Mouse (Mus musculus) heart, embryonic 11.5 days (tissue): ENCODE measurements at regions not wholly inside any gene's neighbourhood (a gene's known extent, or its start where the extent isn't known, plus 50 kb on each side); places are given as distances from the start of the nearest gene placed in this dataset.

Experiments
- ATAC-seq: fragments of 200-750 bp; cut with Nextera tagmentation; replicated peaks from 2 replicates; pipeline ENCODE4 v1.8.0; 2017; ENCODE audit warnings: moderate library complexity; ENCODE audit not compliant: insufficient number of reproducible peaks, low FRiP score, low TSS enrichment
- H3K27ac ChIP-seq: fragments of 300-500 bp; sonication (generic); 2 replicates; pipeline ENCODE4 v1.5.1; 2014; ENCODE audit warnings: mild to moderate bottlenecking, low read depth, low read length
- H3K27me3 ChIP-seq: fragments of 300-500 bp; sonication (generic); 2 replicates; pipeline ENCODE4 v1.6.1; 2014; ENCODE audit warnings: mild to moderate bottlenecking, low read length, mixed read lengths; ENCODE audit not compliant: control insufficient read depth, insufficient read depth
- H3K36me3 ChIP-seq: fragments of 300-500 bp; sonication (generic); 2 replicates; pipeline ENCODE4 v1.6.1; 2014; ENCODE audit warnings: mild to moderate bottlenecking, low read length, moderate library complexity, mixed read lengths; ENCODE audit not compliant: control insufficient read depth, insufficient read depth
- H3K4me1 ChIP-seq: fragments of 300-500 bp; sonication (generic); 2 replicates; pipeline ENCODE4 v1.6.1; 2014; ENCODE audit warnings: low read length; ENCODE audit not compliant: control insufficient read depth, insufficient read depth
- H3K4me2 ChIP-seq: fragments of 300-500 bp; sonication (generic); 2 replicates; pipeline ENCODE4 v1.6.1; 2014; ENCODE audit warnings: mild to moderate bottlenecking, moderate library complexity
- H3K4me3 ChIP-seq: fragments of 300-500 bp; sonication (generic); 2 replicates; pipeline ENCODE4 v1.5.1; 2014; ENCODE audit warnings: low read depth, low read length
- H3K9ac ChIP-seq: fragments of 300-500 bp; sonication (generic); 2 replicates; pipeline ENCODE4 v1.6.1; 2014; ENCODE audit warnings: mild to moderate bottlenecking, low read depth, low read length, moderate library complexity
- H3K9me3 ChIP-seq: fragments of 300-500 bp; sonication (generic); replicated peaks from 2 replicates; pipeline ENCODE4 v1.6.1; 2016; ENCODE audit warnings: low read length; ENCODE audit not compliant: control insufficient read depth
- WGBS: fragments of 180-500 bp; shearing (Covaris S2); extraction: QIAGEN DNeasy Blood & Tissue Kit; methylation state at CpG from one replicate; pipeline ENCODE4 v1.1.7; 2014; ENCODE audit not compliant: insufficient replicate concordance; 5-methylcytosine and 5-hydroxymethylcytosine counted together

DNA sequence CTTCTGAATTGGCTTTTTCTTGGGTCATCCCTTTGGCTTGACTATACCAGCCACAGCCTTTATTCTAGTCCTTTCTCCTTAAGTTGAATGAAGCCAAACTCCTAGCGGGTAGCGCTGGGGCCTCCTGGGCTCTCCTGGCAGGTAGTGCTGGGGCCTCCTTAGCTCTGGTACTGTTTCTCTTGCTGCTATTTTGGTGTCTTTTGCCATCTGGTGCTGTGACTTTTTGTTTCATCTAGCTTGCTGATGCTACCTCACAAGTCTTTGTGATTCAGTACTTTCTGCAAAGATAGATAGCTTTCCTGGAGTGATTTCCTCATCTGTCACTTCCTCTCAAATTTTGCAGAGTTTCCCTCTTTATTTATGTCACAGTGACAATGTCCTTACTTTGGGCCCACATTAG lies 90.1 kb downstream of the Tmem200c start:
- Histone ChIP-seq H3K4me3 (no peak overlapping the region), H3K9ac (no peak overlapping the region), H3K27me3 (no peaks in the 10 kb centered on the region), H3K9me3 (no peaks in the 10 kb centered on the region), H3K27ac (no peak overlapping the region), H3K4me1 (no peaks in the 10 kb centered on the region), H3K36me3 (no peaks in the 10 kb centered on the region), H3K4me2 (no peak overlapping the region)
- 92% methylated on average over 2 of the region's 2 CpGs for WGBS
- ATAC-seq: no peak

DNA sequence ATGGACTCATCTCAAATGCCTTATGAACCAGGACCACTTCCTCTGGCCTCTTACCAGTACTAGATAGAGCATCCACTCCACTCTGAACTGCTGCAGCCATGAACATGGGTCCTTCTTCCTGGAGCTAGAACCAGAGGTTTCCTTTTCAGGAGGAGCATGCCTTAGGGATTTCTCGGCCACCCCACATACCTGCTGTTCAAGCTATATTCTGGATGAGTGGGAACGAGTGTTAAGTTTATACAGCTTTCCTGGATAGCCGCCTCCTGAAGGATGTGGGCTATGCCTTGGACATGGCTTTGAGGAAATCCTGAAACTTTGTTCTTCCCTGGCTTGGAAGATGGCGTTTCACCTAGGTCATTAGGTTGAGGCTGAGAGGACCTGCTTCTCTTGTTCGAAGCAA lies 91.8 kb downstream of the Tmem200c start:
- Histone ChIP-seq H3K9ac (no peak overlapping the region), H3K4me3 (no peak overlapping the region), H3K36me3 (no peaks in the 10 kb centered on the region), H3K27ac (no peak overlapping the region), H3K4me1 (no peaks in the 10 kb centered on the region), H3K9me3 (no peaks in the 10 kb centered on the region), H3K27me3 (no peaks in the 10 kb centered on the region), H3K4me2 (no peak overlapping the region)
- ATAC-seq: no peak
- WGBS: 75% methylated on average over 5 of the region's 5 CpGs

DNA sequence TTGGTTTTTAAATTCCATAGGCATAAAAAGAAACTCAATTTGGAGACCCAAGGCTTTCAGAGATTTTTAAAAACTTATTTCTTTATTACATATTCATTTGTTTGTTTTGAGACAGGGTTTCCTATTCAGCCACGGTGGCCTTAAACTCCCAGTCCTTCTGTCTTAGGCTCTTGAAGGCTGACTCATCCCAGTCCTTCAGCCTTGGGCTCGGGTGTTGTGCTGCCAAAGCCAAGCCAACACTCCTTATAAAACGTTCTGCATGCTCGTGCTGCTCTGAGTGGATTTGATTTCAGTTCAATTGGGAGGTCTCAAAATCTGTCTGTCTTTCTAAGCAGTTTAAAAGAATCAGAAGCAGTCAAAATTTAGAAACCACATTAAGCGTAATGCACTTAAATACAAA lies 96.8 kb downstream of the Tmem200c start:
- H3K9me3 ChIP-seq: no peaks in the 10 kb centered on the region
- H3K36me3 ChIP-seq: no peaks in the 10 kb centered on the region
- WGBS: 79% methylated on average over 5 of the region's 5 CpGs
- H3K4me2 ChIP-seq: no peak overlapping the region
- no peaks in the 10 kb centered on the region for H3K27me3 ChIP-seq
- no peak overlapping the region for H3K4me3 ChIP-seq
- no peak overlapping the region for H3K27ac ChIP-seq
- ATAC-seq: no peak
- H3K9ac ChIP-seq: no peak overlapping the region
- H3K4me1 ChIP-seq: 0 out of 2 replicates have a peak, but pooled peaks cover 5% of the 10 kb centered on the region

DNA sequence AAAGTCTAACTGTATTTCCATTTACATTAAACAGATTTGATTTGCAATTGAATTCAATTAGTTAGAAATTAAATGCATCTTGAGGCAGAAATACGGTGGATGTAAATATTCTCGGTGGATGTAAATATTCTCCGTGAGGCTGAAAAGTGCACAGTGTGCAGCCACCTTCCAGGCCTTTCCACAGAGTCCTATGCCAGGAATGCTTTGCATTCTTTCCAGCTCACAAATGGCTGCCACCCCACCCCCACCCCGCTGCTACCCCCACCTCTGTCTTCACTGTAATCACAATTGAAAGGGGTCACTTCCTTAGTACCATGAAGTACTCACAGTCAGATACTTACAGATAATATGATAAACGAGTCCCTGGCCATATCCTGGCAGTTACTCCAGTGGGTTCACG lies 101.0 kb downstream of the Tmem200c start:
- H3K4me3 ChIP-seq: no peak overlapping the region
- no peak overlapping the region for H3K4me2 ChIP-seq

DNA sequence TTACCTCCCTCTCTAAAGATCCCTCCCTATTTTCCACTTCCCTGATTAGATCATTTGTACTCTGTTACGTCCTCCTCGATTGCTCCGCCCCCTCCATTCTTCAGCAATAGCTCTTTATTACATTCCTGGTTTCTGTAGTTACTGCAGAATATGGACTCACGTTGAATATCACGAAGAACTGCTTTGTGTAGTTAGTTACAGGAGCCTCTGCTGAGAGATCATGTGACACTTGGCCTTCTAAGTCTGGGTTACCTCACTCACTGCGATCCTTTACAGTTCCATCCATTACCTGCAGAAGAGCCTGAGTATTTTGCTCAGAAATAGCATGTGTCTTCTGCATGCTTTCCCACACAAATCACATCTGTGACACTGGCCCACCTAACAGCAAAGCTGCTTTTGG lies 102.3 kb downstream of the Tmem200c start:
- Histone ChIP-seq H3K4me2 (no peak overlapping the region), H3K9me3 (no peaks in the 10 kb centered on the region), H3K27me3 (no peaks in the 10 kb centered on the region), H3K4me1 (peaks cover 12% of the 10 kb centered on the region; the same call in 1 of the 2 replicates), H3K36me3 (no peaks in the 10 kb centered on the region), H3K4me3 (no peak overlapping the region), H3K27ac (no peak overlapping the region), H3K9ac (no peak overlapping the region)
- 55% methylated on average over 6 of the region's 6 CpGs for WGBS
- no peak for ATAC-seq

More for the DNA sequence above, 101.0 kb downstream of the Tmem200c start:
- H3K4me1 ChIP-seq: peaks cover 12% of the 10 kb centered on the region; the same call in 1 of the 2 replicates
- H3K9ac ChIP-seq: no peak overlapping the region
- no peak overlapping the region for H3K27ac ChIP-seq
- WGBS: 33% methylated on average over 6 of the region's 6 CpGs
- no peaks in the 10 kb centered on the region for H3K36me3 ChIP-seq
- no peaks in the 10 kb centered on the region for H3K9me3 ChIP-seq
- H3K27me3 ChIP-seq: no peaks in the 10 kb centered on the region
- peak; percentile 71; the same call in 1 of the 2 replicates for ATAC-seq

DNA sequence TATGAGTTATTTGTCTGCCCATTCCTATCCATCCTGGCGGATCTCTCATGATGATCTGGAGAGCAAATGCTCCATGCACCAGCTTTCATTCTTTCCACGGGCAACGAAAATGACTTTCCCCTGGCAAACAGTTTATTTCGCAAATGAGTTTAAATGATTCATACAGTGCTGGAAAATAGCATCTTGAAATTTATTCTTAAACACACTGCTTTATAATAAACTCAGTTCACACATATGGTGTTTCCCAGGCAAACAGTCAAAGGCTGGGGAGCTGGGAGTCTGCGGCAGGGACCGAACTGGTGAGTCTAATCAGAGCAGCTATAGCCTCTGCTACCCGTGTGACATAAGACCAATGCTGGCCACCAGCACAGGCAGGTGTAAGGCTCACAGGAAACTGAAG lies 106.8 kb downstream of the Tmem200c start:
- H3K27ac ChIP-seq: no peak overlapping the region
- no peak overlapping the region for H3K4me2 ChIP-seq
- ATAC-seq: no peak
- no peaks in the 10 kb centered on the region for H3K36me3 ChIP-seq
- no peaks in the 10 kb centered on the region for H3K9me3 ChIP-seq
- H3K4me1 ChIP-seq: peaks cover 7% of the 10 kb centered on the region; the same call in 1 of the 2 replicates
- 88% methylated on average over 7 of the region's 7 CpGs for WGBS
- no peaks in the 10 kb centered on the region for H3K27me3 ChIP-seq
- H3K4me3 ChIP-seq: no peak overlapping the region
- H3K9ac ChIP-seq: no peak overlapping the region

DNA sequence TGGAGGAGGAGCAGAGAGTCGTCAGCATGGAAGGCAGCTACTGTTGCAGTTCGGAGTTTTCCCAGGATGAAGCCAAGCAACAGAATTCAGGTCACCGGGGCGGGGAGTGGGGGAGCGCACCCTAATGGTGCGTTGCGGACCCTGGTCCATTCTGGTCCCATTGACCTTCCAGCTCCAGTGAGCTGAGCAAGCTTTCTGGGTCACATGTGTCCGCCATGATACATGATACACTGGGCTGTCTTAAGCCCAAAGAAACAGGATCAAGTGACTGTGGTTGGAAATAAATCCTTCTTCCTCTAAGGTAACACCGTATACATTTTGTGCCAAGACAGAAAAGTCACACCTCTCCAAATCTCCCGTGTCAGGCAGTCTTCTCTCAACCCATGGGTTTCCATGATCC lies 107.6 kb downstream of the Tmem200c start:
- H3K4me1 ChIP-seq: peaks cover 1% of the 10 kb centered on the region; the same call in 1 of the 2 replicates
- no peak overlapping the region for H3K4me2 ChIP-seq
- no peaks in the 10 kb centered on the region for H3K27me3 ChIP-seq
- WGBS: 82% methylated on average over 10 of the region's 10 CpGs
- H3K9ac ChIP-seq: no peak overlapping the region
- H3K36me3 ChIP-seq: no peaks in the 10 kb centered on the region
- H3K27ac ChIP-seq: no peak overlapping the region
- no peaks in the 10 kb centered on the region for H3K9me3 ChIP-seq
- no peak for ATAC-seq
- no peak overlapping the region for H3K4me3 ChIP-seq

DNA sequence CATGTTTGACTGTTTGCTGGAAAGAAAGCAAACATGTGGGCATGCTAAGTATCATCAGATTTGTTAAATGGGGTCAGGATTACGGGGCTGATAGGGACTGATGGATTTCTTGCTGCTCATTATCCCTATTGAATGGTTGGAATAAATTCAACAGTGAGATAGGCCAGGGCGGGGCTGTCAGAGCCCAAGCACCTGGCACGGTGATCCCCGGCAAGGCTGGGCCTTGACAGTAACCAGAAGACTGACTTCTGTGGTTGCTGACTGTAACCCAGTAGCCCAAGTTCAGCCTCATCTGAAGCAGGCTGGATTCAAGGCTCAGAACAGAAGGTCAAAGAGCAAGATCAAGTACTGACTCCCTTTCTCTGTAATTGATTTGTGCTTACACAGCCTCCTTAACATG lies 109.6 kb downstream of the Tmem200c start:
- H3K27ac ChIP-seq: no peak overlapping the region
- H3K4me3 ChIP-seq: no peak overlapping the region
- H3K9ac ChIP-seq: no peak overlapping the region
- H3K4me1 ChIP-seq: no peaks in the 10 kb centered on the region
- ATAC-seq: no peak
- WGBS: 70% methylated on average over 4 of the region's 4 CpGs
- H3K36me3 ChIP-seq: no peaks in the 10 kb centered on the region
- no peaks in the 10 kb centered on the region for H3K27me3 ChIP-seq
- no peaks in the 10 kb centered on the region for H3K9me3 ChIP-seq
- no peak overlapping the region for H3K4me2 ChIP-seq

DNA sequence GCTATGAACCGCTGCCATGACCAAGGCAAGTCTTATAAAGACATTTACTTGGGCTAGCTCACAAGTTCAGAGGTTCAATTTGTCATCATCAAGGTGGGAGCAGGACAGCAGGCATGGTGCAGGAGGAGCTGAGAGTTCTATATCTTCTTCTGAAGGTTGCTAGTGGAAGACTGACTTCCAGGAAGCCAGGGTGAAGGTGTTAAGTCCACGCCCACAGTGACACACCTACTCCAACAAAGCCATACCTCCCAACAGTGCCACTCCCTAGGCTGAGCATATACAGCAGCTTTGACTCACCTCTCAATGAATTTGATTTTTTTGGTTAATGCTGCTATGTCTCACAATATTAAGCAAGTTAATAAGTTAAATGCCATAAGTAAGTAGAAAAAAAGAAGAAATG lies 119.2 kb upstream of the Epb41l3 start:
- Histone ChIP-seq H3K27me3 (no peaks in the 10 kb centered on the region), H3K36me3 (no peaks in the 10 kb centered on the region), H3K4me2 (no peak overlapping the region), H3K4me1 (no peaks in the 10 kb centered on the region), H3K9ac (no peak overlapping the region), H3K27ac (no peak overlapping the region), H3K9me3 (no peaks in the 10 kb centered on the region), H3K4me3 (no peak overlapping the region)
- ATAC-seq: no peak
- 91% methylated on average over 2 of the region's 2 CpGs for WGBS
